Mouse (Mus musculus): ENCODE measurements around the gene Mrps30.
"Not testable (repeated sequence)": the region's sequence is repeated elsewhere in the genome, so short reads cannot be mapped to it uniquely, and the experiment has no call there.

Mrps30 gene

DNA sequence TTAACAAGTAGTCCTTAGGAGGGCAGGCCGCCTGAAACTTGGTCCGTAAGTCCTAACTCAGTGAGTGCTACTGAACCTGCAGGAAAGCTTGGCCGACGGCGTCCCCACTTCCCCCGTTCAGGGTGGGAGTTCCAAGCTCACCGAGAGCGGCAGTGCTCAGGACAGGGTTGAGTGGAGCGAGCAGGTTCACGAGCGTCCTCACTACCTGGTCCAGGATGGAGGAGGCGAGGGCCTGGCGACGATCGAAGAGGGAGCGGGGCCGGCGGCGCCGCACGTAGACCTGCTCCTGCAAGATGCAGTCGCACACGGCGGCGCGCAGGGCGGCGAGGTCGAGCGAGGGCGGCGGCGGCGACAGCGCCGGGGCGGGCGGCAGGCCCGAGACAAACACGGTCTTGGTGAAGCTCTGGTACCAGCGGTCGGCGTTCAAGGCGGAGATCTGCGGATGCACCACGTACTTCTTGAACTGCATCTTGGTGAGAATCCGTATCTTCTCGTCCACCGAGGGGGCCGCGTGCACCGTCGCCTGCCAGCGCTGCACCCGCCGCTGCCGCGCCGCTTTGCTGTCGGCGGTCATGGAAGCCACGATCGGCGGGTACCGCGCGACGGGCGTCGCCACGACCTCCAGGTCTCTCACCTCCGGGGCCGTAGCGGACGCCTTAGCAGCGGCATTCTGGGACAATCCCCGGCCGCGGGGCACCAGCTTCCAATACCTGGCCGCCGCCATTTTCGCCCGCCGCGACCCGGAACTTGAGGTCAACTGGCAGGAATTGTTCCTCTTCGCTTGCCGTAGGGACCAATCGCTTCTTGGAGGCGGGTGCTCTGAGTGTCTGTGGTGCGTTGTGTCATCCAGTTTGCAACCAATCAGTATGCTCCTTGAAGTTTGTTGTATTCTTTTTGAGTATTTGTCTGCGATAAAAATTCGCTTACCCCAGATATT is at the start of gene Mrps30, which contains the start of gene B430218F22Rik:
Gene Mrps30 (minus strand): TSS at position 742 of the 937 bp plus-strand sequence.
Gene B430218F22Rik (plus strand): TSS at position 120 of the 937 bp plus-strand sequence.
- peak; percentile 84 to 90 for DNase-seq (ENCODE audit: low spot score in 2 of 2)

- DNase-seq (ENCODE audit: low spot score in 2 of 2): no peak
Measured at GRCm38 (mm10) chr13:118420847-118421246, 33.8 kb upstream of the Mrps30 start.

DNA sequence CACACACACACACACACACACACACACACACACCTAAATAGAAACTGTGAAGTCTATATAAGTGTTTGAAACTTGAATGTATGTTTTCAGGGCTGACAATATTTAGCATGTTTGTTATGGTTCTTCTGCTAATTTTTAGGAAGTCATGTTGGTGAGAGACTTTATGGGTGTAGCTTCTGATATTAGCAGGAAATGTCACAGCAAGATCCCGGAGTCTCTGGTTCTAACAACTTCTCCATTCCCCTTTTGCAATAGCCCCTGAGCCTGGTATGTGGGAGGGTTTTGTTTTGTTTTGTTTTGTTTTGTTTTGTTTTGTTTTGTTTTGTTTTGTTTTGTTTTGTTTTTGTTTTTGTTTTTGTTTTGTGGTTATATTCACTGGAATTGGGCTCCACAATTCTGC is 33.4 kb upstream of the Mrps30 start:
- no peak for DNase-seq (ENCODE audit: low spot score in 2 of 2)

DNA sequence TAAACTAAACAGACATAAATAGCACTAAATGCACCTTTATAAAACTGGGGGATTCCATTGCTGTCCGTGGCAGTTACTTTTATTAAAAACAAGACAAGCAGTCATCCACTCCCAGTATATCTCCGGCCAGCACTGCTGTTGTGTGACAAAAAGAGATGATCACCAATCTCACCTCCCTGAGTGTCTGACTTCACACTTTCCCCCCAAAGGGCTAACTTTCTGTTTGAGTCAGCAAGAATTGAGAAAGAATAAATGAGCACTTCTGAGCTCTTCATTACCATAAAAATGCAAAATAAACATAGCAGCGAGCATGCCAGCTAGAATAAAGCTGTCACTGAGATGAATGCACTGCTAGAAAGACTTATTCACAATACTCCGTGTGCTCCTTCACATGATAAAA is 31.1 kb upstream of the Mrps30 start:
- no peak for DNase-seq (ENCODE audit: low spot score in 2 of 2)

GRCm38 (mm10) chr13:118411297-118411992 is 24.4 kb upstream of the Mrps30 start:
- DNase-seq (ENCODE audit: low spot score in 2 of 2): no peak

GRCm38 (mm10) chr13:118403544-118403943 is 16.5 kb upstream of the Mrps30 start:
- no peak for DNase-seq (ENCODE audit: low spot score in 2 of 2)

DNA sequence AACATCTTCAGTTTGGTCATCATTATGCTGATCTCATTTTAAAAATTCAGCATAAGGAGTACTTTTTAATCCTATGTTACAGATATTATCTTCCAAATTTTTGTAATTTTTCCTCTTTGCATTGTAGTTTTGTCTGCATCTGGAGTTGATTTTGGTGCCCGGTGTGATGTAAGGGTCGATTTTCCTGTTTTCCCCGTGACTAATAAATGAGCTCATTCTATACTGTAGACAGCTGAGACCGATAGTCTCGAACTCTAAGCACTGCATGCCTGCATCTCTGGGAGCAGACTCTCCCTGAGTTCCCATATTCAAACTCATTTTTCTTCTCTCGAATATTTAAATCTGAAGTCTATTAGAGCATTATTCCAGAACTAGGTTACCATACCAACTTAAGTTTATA is 13.3 kb upstream of the Mrps30 start:
- no peak for DNase-seq (ENCODE audit: low spot score in 2 of 2)

DNA sequence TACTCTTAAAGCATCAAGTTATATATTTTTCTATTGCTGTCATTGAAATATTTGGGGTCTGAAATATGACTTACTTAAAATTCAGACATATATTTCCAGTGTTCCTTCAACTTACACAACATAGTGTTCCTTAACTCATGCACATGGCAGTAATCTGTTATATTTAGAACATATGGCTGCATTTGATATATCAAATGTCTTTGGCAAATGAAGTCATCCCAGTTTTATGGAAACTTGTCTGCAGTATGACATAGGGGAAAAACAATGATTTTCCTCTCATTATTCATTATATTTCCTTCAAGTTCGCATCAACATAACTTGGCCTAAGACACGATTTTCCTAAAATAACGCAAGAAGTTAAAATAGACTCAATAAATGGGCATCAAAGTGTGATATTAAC is 8.8 kb upstream of the Mrps30 start:
- no peak for DNase-seq (ENCODE audit: low spot score in 2 of 2)

GRCm38 (mm10) chr13:118387448-118387801 is 373 bp upstream of the Mrps30 start:
- not testable (repeated sequence) for DNase-seq (ENCODE audit: low spot score in 2 of 2)

- DNase-seq (ENCODE audit: low spot score in 2 of 2): no peak
Measured at GRCm38 (mm10) chr13:118380381-118380780, 6.7 kb downstream of the Mrps30 start.

GRCm38 (mm10) chr13:118379155-118379554 is 7.9 kb downstream of the Mrps30 start:
- DNase-seq (ENCODE audit: low spot score in 2 of 2): peak; percentile 9 to 35

- no peak for DNase-seq (ENCODE audit: low spot score in 2 of 2)
Measured at GRCm38 (mm10) chr13:118372871-118373270, 14.2 kb downstream of the Mrps30 start.

GRCm38 (mm10) chr13:118365774-118366173 is 21.3 kb downstream of the Mrps30 start:
- DNase-seq (ENCODE audit: low spot score in 2 of 2): no peak

DNA sequence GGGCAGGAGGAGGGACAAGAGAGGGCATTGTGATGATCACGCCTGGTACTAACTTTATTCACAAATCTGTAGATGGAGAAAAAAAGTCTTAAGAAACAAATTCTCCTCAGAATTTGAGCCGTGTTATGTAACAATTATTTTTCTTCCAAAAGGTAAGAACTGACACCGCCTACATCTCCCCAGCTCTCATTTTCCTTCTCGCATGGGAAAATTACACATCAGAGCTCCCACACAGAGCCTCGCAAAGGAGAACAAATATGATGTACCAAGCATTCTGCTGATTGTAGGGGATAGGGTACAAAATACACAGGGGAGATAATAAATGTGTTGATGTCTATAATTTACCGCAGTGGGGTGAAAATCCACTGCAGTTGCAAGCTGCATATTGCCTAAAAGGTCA is 23.7 kb downstream of the Mrps30 start:
- DNase-seq (ENCODE audit: low spot score in 2 of 2): no peak

- DNase-seq (ENCODE audit: low spot score in 2 of 2): no peak
Measured at GRCm38 (mm10) chr13:118350870-118351269, 36.2 kb downstream of the Mrps30 start.

DNA sequence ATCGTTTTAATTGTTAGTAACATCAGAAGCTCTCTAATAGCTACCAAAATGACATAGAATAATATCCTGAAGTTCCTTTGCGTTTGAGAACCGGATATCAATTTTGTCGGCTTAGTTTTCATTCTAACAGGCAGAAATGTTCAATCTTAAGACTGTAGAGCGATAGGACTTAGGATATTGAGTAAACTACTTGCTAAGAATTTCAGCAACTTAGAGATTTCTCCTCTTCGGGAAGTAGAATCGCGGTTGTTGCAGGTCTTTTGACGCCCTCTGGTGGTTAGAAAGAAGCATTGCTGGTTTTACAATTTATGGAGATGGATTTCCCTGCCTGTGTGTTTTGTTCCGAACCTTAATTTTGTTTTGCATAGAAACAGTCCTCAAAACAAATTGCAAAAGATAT is 36.8 kb downstream of the Mrps30 start:
- no peak for DNase-seq (ENCODE audit: low spot score in 2 of 2)
